Mouse (Mus musculus) ES-Bruce4 (cell line): ENCODE data around the gene Mmp25.

Experiments
- CTCF ChIP-seq: IDR thresholded peaks from one replicate; pipeline ENCODE4 v1.8.1; 2011; ENCODE audit warnings: low read depth, low read length
- EP300 ChIP-seq: IDR thresholded peaks from 2 replicates; pipeline ENCODE4 v1.6.1; 2011; ENCODE audit warnings: low read depth, low read length; ENCODE audit not compliant: insufficient read depth
- POLR2A ChIP-seq: IDR thresholded peaks from one replicate; pipeline ENCODE4 v1.8.1; 2011; ENCODE audit warnings: low read length; ENCODE audit not compliant: insufficient read depth

DNA sequence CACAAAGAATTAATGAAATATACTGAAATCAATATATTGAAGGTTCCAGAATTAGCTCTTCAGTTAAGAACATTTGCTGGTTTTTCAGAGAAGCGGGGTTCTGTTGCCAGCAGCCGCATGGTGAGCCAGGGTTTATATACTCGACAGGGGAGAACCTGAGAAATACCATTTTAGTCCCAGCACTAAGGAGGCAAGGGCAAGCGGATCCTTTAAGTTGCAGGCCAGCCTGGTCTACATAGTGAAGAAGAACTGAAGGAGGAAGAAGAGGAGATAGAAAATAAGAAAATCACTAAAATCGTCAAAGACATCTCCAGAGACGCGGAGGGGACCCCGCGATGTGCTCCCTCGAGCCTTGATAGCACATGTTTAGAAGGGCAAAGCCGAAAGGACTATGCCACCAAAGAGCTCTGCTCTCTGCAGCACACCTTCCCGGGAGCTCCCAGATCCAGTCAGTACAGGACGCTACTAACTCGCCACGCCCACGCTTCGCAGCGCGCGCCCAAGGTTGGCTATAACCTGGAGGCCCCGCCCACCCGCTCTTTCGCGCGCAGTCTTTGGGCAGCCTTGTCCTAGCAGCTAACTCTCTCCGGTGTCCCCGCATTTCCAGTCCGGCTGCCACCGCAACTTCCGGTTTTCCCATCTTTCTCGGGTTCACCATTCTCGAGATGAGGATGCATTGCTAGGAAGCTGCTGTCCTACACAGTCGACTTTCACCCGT, 52.7 kb downstream of the Mmp25 start:
- TF ChIP-seq EP300 (0 out of 2 replicates have a peak, but pooled peaks have one; percentile 58), POLR2A (no peak), CTCF (no peak)
